Mouse (Mus musculus) stomach, embryonic 14.5 days (tissue): ENCODE measurements at regions not wholly inside any gene's neighbourhood (a gene's known extent, or its start where the extent isn't known, plus 50 kb on each side); places are given as distances from the start of the nearest gene placed in this dataset.

ENCODE experiments used
- ATAC-seq: fragments of 200-750 bp; cut with Nextera tagmentation; 2 replicates; pipeline ENCODE4 v1.8.0; 2017; ENCODE audit warnings: low read depth, moderate TSS enrichment; ENCODE audit not compliant: insufficient number of reproducible peaks, insufficient read depth, low FRiP score
- H3K27ac ChIP-seq: fragments of 300-500 bp; sonication (generic); 2 replicates; pipeline ENCODE4 v1.5.1; 2014; ENCODE audit warnings: mild to moderate bottlenecking, low read length, moderate library complexity, mixed read lengths
- H3K27me3 ChIP-seq: fragments of 300-500 bp; sonication (generic); 2 replicates; pipeline ENCODE4 v1.6.1; 2014; ENCODE audit warnings: low read length, control low read depth, mixed read lengths; ENCODE audit not compliant: control insufficient read depth, insufficient read depth
- H3K36me3 ChIP-seq: fragments of 300-500 bp; sonication (generic); 2 replicates; pipeline ENCODE4 v1.6.1; 2014; ENCODE audit warnings: mild to moderate bottlenecking, control low read depth, low read length, moderate library complexity, mixed read lengths; ENCODE audit not compliant: control insufficient read depth, insufficient read depth
- H3K4me1 ChIP-seq: fragments of 300-500 bp; sonication (generic); 2 replicates; pipeline ENCODE4 v1.6.1; 2014; ENCODE audit warnings: low read length, control low read depth, mixed read lengths; ENCODE audit not compliant: control insufficient read depth, insufficient read depth
- H3K4me2 ChIP-seq: fragments of 300-500 bp; sonication (generic); replicated peaks from 2 replicates; pipeline ENCODE4 v1.6.1; 2014; ENCODE audit warnings: low read depth, low read length, control low read depth
- H3K4me3 ChIP-seq: fragments of 300-500 bp; sonication (generic); 2 replicates; pipeline ENCODE4 v1.5.1; 2014; ENCODE audit warnings: low read depth, low read length, control low read depth
- H3K9ac ChIP-seq: fragments of 300-500 bp; sonication (generic); replicated peaks from 2 replicates; pipeline ENCODE4 v1.6.1; 2014; ENCODE audit warnings: low read depth, mild to moderate bottlenecking, control low read depth, low read length, moderate library complexity, mixed read lengths
- H3K9me3 ChIP-seq: fragments of 300-500 bp; sonication (generic); 2 replicates; pipeline ENCODE4 v1.6.1; 2016; ENCODE audit warnings: low read depth, low read length, control low read depth; ENCODE audit not compliant: control insufficient read depth
- WGBS: fragments of 180-500 bp; shearing (Covaris S2); extraction: QIAGEN DNeasy Blood & Tissue Kit; methylation state at CpG from one replicate; pipeline ENCODE4 v1.1.7; 2014; 5-methylcytosine and 5-hydroxymethylcytosine counted together

DNA sequence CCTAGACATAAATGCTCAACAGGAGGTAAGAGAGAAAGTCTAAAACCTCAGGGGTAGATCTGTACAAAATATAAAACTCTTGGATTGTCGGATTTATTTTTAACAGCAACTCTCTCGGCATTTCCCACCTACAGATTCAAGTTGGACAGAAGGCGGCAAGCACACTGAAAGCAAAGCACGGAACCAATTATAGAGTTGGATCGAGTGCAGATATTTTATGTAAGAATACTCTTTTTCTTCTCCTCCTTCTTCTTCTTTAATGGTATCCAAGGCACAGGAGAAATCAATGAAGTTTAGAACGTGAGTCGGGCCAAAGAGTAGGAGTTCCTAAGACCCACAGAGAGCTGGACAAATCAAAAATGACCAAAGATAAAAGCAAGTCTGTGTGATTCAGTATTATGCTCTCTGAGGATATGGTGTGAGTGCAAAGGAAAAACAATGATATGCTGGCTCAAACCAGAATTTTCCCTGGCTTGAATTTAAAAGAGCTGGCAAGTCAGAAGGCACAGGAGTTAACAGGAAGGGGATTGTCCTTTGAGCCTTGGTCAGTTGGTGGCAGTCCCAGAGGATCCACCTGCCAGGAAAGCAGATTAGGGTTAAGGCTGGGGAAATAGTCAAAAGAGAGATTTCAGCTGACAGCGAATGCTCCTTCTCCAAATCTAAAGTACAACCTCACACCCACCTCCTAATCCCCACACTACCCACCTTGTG lies 165.7 kb upstream of the 4933402D24Rik start:
- Histone ChIP-seq H3K36me3 (no peaks in the 10 kb centered on the region), H3K9ac (no peak overlapping the region), H3K4me1 (no peaks in the 10 kb centered on the region), H3K9me3 (no peaks in the 10 kb centered on the region), H3K27me3 (no peaks in the 10 kb centered on the region), H3K4me3 (no peak overlapping the region), H3K27ac (no peak overlapping the region), H3K4me2 (no peak overlapping the region)
- 90% methylated on average over 8 of the region's 8 CpGs for whole genome bisulfite sequencing
- no peak for ATAC-seq

DNA sequence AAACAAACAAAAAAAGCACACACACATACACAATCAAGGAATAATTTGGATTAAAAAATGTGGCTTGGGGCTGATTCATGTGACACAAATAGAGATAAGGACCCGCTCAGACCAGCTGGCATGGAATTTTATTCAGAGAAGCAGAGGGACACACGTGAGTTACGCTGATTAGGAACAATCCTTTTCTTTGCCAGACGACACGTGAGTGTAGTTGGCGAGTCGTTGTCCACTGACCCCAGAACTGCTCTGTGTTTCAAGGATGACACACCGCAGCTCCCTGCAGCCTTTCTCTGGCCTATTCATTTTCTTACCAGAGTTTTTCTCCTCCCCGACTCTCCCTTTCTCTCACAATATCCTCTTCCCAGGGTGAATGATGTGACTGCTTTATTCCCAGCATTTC lies 163.4 kb upstream of the 4933402D24Rik start:
- Histone ChIP-seq H3K27ac (no peak overlapping the region), H3K4me2 (no peak overlapping the region), H3K4me1 (no peaks in the 10 kb centered on the region), H3K27me3 (no peaks in the 10 kb centered on the region), H3K36me3 (no peaks in the 10 kb centered on the region), H3K9ac (no peak overlapping the region), H3K9me3 (no peaks in the 10 kb centered on the region), H3K4me3 (no peak overlapping the region)
- no peak for ATAC-seq
- 56% methylated on average over 9 of the region's 9 CpGs for WGBS

- H3K9me3 ChIP-seq: no peaks in the 10 kb centered on the region
- no peak overlapping the region for H3K27ac ChIP-seq
- H3K27me3 ChIP-seq: no peaks in the 10 kb centered on the region
- WGBS: 81% methylated on average over 4 of the region's 4 CpGs
- no peaks in the 10 kb centered on the region for H3K4me1 ChIP-seq
- no peak overlapping the region for H3K4me2 ChIP-seq
- H3K4me3 ChIP-seq: no peak overlapping the region
- no peaks in the 10 kb centered on the region for H3K36me3 ChIP-seq
- ATAC-seq: no peak
- H3K9ac ChIP-seq: no peak overlapping the region
Measured at GRCm38 (mm10) chr1:63929362-63930125, 160.5 kb upstream of the 4933402D24Rik start.

DNA sequence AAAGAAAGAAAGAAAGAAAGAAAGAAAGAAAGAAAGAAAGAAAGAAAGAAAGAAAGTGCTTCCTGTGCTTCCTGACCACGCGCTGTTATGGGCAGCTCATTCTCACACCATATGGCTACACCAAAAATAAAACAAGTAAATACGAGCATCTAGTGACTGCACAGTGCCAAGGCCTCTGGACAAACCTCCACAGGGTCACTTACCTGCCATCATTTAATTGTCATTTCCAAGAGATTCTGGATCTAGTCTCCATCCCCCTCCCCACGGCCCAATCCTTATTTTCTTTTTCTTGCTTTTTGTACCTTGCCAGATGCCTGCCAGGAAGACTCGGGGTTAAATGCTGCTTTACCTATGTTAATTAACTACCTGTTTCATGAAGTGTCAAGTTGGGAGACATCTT lies 159.8 kb upstream of the 4933402D24Rik start:
- H3K4me2 ChIP-seq: no peak overlapping the region
- WGBS: 84% methylated on average over 5 of the region's 5 CpGs
- H3K9ac ChIP-seq: no peak overlapping the region
- H3K4me1 ChIP-seq: no peaks in the 10 kb centered on the region
- no peaks in the 10 kb centered on the region for H3K36me3 ChIP-seq
- H3K4me3 ChIP-seq: no peak overlapping the region
- no peaks in the 10 kb centered on the region for H3K27me3 ChIP-seq
- no peak for ATAC-seq
- H3K27ac ChIP-seq: no peak overlapping the region
- H3K9me3 ChIP-seq: no peaks in the 10 kb centered on the region

- Histone ChIP-seq H3K36me3 (no peaks in the 10 kb centered on the region), H3K9me3 (no peaks in the 10 kb centered on the region), H3K4me1 (no peaks in the 10 kb centered on the region), H3K4me2 (no peak overlapping the region), H3K4me3 (no peak overlapping the region), H3K9ac (no peak overlapping the region), H3K27me3 (no peaks in the 10 kb centered on the region), H3K27ac (no peak overlapping the region)
- ATAC-seq: no peak
- 84% methylated on average over 3 of the region's 3 CpGs for WGBS
Measured at GRCm38 (mm10) chr1:63928361-63928760, 159.3 kb upstream of the 4933402D24Rik start.

DNA sequence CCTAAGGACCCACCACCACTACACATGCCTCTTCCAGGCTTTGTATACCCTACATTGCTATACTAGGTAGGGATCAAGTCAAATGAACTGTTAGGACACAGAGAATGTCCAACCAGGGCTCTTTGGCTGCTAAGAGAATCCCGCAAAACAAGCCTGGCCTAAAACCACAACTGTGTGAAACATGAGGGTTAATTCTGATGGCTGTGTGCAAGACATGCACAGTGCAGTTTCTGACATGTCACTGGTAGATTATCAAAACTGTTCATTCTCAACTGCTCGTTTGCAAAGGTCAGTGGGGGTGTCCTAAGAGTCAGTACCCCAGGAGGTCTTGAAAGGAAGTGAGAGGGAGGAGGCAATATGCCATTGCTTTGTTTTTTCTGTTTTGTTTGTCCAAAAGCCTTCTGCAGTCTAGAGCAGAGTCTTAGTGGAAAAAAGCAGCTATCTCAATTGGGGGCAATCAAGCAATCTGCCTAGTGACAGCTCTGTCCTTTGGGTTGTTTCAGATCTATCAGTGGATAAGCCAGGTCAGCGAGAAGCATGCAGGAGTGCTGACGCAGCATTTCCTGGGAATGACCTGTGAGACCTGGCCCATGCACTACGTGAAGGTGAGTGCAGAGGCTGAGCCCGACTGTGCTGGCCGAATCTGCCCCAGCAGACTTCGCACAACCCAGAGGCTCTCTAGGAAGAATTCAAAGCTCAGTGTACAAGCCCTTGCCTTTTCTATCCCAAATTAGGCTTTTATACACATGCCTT lies 151.3 kb upstream of the 4933402D24Rik start:
- Histone ChIP-seq H3K27me3 (no peaks in the 10 kb centered on the region), H3K36me3 (no peaks in the 10 kb centered on the region), H3K9me3 (no peaks in the 10 kb centered on the region), H3K4me1 (no peaks in the 10 kb centered on the region), H3K4me3 (no peak overlapping the region), H3K9ac (no peak overlapping the region), H3K27ac (no peak overlapping the region), H3K4me2 (no peak overlapping the region)
- ATAC-seq: no peak
- 58% methylated on average over 8 of the region's 8 CpGs for WGBS

DNA sequence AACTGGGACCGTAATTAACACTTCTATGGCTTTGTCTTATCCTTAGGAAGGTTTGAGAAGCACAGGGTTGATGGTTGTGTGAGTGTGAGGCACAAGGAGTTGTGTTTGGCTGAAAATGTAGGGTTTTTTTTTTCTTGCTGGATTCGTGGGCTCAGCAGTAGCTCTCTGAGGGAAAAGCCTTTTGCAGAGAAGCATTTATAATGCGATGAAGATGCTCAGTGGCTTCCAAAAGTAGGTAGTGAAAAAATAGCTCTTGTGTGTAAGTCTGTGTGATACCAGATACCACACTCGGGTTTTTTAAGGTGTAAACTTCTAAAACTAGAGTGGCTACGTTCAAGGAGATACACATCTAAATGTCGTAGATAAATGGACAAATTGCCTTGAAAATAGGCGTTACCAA lies 149.1 kb upstream of the 4933402D24Rik start:
- H3K27ac ChIP-seq: no peak overlapping the region
- no peaks in the 10 kb centered on the region for H3K9me3 ChIP-seq
- no peaks in the 10 kb centered on the region for H3K4me1 ChIP-seq
- H3K9ac ChIP-seq: no peak overlapping the region
- 73% methylated on average over 7 of the region's 7 CpGs for WGBS
- H3K27me3 ChIP-seq: no peaks in the 10 kb centered on the region
- no peak for ATAC-seq
- H3K4me3 ChIP-seq: no peak overlapping the region
- H3K4me2 ChIP-seq: no peak overlapping the region
- no peaks in the 10 kb centered on the region for H3K36me3 ChIP-seq

DNA sequence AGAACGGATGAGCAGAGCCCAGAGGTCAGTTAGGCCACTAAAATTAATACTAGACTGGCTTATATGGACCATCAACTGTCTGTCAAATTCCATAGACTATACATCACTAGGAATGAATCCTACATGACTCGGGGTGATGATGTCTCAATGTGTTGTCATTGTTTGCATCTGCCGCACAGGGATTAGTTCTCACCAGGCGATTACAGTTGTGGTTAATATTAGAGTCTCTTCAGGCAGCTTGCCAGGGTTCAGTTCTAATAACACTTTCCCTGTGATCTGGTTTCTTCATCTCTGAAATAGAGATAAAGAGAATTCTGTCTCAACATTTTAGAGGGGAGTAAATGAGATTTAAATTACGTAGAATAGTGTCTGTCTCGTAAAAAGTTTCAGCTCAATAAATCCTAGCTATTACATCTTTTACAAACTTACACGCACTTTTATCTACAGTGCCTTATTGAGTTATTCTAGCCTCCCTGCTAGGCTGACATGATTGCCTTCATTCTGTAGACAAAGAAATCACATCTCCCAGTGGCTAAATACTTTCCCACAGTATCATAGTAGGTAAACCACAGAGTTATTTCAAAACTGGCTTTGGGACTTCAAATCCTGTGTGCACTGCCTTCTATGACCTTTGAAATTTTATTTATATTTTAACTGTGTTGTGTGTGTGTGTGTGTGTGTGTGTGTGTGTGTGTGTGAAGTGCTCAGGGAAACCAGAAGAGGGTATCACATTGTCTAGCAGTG lies 148.0 kb upstream of the 4933402D24Rik start:
- Histone ChIP-seq H3K9ac (no peak overlapping the region), H3K4me3 (no peak overlapping the region), H3K36me3 (no peaks in the 10 kb centered on the region), H3K27me3 (no peaks in the 10 kb centered on the region), H3K4me2 (no peak overlapping the region), H3K9me3 (no peaks in the 10 kb centered on the region), H3K27ac (no peak overlapping the region), H3K4me1 (no peaks in the 10 kb centered on the region)
- no peak for ATAC-seq
- 78% methylated on average over 7 of the region's 7 CpGs for WGBS
